Mouse (Mus musculus): ENCODE measurements around the gene Zfp366. TPM values are rescaled to one million over a fixed set of nuclear protein-coding genes. Genes with fewer than 3 reads are reported as not detected.

Zfp366 gene
- polyA plus RNA-seq, 1 experiment = not detected

GRCm38 (mm10) chr13:99287786-99288185, 103.2 kb downstream of the Zfp366 start:
- TF ChIP-seq GATA1 (IDR thresholded peaks at IDR 0.05; ENCODE audit: low read length) = no peak

DNA sequence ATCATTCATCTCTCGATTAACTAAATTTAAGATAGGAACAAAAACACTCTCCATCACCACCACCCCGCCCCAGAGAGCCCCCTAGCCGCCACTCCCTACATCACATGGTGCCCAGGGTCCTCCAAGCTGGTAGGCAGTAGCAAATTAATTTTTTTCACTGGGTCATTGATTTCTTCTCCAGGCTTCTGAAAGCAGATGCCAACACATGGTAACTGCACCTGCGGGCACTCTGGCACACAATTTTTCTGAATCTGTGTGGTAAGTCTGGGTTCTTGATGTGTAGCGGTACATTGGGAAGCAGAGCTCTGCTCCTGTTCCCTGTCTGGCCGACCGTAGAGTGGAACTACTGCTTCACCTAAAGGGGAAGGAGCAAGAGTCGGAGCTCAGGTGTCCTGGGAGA, 106.1 kb downstream of the Zfp366 start:
- TF ChIP-seq GATA1 (IDR thresholded peaks at IDR 0.05; ENCODE audit: low read length) = no peak

- no peak for TF ChIP-seq GATA1 (IDR thresholded peaks at IDR 0.05; ENCODE audit: low read length)
These were observed 109.6 kb downstream of the Zfp366 start for GRCm38 (mm10) chr13:99294176-99294575.

GRCm38 (mm10) chr13:99299921-99300320, 115.3 kb downstream of the Zfp366 start:
- no peak for TF ChIP-seq GATA1 (IDR thresholded peaks at IDR 0.05; ENCODE audit: low read length)

Other genes starting within 250 kb of the Zfp366 start
- not detected in 2 replicates for gene 1700024P04Rik, start 200.3 kb upstream of the Zfp366 start, polyA plus RNA-seq (2012)
- gene Ptcd2, start 159.9 kb downstream of the Zfp366 start, polyA plus RNA-seq (2012) = 22.5 and 46.1 TPM in 2 replicates
- gene Mrps27, start 160.0 kb downstream of the Zfp366 start, polyA plus RNA-seq (2012) = 17.2 and 22.4 TPM in 2 replicates

All from G1E-ER4 (cell line).